Mouse (Mus musculus) spleen, postnatal 4 days (tissue): Measurements from ENCODE around the gene Pigh.

ENCODE experiments used
- DNase-seq, 2 experiments: peaks; one replicate each; pipeline ENCODE4 v3.0.0; 2022; ENCODE audit warnings: low spot score in 2 of 2

The Pigh gene

DNA sequence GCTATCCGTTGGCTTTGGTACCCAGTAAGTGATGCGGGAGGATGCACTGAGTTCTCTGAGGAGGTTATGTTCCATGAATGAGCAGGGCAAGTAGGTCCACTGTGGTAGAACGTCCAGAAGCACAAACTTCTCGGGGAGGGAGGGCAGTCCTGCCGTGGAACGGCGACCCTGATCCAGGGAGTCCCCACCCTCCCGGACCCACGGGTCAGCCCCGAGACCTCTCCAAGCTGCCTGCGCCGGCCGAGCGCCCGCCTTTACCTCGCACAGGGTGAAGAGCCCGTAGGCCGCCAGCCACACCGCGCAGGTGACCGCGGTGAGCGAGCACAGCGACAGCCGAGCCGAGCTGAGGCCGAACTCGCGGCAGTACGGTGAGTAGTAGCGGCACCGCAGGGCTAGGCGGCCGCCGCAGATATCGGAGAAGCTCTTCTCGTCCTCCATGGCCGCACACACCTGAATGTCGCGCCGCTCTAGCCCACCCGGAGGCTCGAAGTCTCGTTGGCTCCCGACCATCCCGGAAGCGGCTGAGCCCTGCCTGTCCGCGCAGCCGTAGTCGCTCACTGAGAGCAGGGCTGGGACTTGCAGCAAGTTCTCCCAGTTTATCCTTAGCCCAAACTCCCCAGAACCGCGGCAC lies at the start of gene Pigh:
Pigh (minus strand) TSS at position 470 of the 631 bp plus-strand sequence.
- peak; percentile 85 to 91 for DNase-seq

DNA sequence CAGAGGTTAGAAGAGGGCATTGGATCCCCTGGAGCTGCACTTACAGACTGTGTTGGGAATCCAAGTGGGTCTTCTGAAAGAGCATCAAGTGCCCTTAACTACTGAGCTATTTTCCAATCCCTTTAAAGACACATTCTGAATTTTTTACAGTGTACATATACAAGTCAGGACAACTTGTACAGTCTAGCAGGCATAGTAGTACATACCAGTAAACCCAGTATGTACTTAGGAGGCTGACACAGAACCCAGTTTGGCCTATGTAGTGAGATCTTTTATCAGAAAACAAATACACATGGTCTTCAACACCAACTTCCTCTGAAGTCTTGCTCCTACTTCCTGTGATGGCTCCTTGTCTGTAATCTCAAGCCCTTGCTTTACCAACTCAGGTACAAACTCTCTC lies 49.5 kb upstream of the Pigh start:
- no peak for DNase-seq

DNA sequence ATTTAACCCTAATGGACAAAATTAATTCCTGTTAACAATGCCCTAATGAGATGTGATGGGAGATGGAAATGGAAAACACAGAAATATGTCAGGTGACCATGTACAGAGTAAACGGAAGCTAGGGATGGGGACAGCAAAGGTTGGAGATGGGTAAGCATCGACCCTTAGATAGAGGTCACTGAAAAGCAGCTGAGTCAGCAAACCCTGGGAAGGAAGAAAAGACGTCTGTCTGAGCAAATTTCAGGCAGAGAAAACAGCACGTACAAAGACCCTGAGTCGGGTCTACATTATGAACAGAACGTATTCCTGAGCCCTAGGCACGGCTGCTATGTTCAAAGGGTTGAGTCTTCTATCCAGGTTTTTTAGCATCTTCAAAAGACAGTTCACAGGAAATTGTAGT lies 47.5 kb upstream of the Pigh start:
- no peak for DNase-seq

DNA sequence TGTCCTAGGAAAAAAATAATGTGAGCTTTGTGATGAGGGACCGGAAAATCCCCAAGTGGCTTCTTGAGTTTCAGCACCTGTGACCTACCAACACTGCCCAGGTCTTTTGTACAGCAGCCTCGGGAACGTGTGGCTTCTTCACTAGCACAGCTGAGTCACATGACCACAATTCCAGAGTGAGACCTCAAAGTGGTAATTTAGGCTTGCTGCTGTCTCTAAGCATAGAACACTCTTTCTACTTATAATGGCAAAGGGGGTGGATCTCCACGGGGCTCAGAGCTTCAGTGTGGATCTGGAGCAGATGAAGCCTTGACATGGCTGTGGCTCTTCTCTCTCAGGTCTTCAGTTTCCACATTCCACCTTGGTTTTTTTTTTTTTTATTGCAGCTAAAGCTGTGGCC lies 45.7 kb upstream of the Pigh start:
- DNase-seq: no peak

DNA sequence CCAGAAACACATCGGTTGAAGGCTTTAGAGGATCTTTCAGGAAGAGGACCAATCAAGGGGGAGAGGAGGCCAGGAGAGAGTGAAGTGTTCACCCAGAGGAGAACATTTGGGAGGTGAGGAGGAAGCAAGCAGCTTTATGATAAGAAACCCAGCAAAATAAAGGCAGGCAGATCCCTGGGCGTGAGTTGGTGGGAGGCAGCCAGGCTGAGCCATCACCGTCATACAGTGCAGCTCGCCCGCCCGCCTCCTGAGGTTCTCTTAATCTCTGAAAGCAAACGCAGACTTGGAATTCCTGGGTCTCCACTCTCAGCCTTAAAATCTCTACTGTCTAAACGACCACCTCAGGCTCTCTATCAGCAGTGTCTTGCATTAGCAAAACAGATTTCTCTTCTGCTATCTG lies 45.2 kb upstream of the Pigh start:
- DNase-seq: no peak

DNA sequence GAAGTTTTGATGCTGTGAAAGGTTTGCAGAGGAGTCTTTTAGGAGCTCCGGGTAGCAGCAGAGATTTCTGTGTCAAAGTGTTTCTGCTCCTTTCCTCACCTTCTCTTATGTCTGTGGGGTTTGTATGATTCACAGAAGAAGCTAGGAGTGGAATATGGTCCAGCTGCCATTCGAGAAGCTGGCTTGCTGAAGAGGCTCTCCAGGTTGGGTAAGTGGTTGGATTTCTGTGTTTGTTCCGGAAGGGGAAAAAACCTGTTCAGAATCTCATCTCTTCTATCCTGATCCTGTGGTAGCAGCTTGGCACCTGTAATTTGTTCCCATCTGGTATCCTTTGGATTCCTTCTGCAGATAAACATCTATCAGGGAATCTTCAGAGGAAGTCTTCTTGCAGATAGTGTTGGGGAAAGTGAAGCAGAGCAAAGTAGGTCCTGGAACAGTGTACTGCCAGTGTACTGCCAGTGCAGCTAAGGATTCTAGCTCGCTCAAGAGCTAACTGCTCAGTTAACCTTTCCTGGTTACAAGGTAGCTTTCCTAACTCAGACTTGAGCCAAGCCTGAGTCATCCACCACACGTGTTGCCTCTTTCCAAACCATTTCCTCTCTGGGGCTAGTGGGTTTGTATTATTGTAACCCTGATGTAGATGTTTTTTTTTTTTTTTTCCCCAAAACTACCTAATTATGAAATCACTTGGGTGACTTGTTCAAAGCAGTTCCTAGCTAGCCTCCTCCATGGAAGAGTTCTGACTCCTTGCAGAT lies 42.4 kb upstream of the Pigh start:
- no peak for DNase-seq

DNA sequence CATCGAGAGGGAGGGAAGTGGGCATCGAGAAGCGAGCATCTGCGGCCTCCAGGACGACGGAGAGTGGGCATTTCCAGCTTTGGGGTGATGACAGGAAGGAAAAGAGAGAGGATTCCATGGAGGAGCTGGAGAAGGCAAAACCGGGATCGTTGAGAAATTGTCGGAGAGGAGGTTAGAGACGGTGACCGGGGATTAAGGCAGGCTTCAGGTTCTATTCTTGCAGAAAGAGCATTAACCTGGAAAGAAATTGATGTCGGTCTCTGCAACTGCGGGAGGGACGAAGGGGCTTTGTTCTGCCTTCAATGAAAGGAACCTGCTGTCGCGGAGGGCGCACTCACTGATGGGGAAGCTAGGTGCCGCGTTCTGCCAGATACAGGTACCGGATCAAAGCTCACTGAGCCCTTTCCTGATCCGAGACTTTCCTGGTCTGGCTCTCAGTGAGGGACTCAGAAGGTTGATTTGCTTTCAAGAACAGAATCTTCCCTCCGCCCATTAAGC lies 41.8 kb upstream of the Pigh start:
- no peak for DNase-seq

DNA sequence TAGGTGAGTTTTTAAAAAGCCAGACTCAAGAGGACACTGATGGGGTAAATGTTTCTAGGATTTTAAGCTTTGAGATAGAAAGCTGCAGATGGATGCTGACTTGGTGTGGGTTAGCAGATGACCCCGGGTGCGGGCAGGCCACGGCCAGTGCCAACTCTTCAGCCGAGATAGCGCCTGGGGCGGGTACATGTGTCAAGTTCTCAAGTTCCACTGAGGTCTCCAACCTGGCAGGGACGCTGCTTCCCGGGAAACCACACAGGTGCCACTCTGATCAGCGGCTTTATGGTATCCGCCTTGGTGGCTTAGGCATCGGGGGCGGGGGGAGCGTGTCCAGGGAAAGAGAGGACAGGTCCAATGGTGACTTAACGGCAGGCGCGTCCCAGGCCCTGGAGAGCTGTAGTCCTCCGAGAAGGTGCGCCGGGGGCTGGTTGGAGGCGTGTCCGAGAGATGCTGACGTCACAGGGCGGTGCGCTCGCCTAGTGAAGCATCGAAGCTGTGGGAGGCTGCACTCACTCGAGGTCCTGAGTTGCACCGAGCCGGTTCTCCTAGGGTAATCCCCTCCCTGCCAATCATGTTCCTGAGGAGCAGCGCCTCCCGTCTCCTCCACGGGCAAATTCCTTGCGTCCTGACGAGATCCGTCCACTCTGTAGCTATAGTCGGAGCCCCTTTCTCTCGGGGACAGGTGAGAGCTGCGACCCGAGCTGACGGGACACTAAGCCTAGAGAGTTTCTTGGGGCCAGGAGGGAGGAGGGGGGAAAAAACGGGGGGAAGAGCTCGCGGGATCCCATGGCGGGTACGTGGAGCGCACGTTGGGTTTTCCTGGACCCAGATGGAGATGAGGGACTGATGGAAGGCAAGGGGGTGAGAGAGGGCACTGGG lies 41.1 kb upstream of the Pigh start, which contains the start of gene Arg2:
Arg2 (plus strand) TSS at position 479 of the 879 bp plus-strand sequence.
- DNase-seq: peak; percentile 60 to 83

DNA sequence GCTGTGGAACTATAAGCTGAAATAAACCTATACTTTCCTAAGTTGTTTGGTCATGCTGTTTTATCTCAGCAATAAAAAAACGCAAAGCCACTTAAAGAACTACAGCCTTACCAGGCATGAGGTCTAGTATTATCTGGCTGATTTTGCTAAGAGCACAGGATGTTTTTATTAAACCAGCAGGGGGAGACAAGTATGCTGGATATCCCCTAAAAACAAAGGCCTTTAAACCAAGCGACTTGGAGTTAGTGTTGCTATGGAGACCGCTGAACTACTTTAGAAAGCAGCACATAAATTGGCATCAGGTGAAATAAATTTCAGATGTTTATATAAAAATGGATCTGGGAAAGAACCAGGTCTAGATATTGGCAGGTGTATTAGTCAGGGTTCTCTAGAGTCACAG lies 33.4 kb upstream of the Pigh start:
- DNase-seq: no peak

DNA sequence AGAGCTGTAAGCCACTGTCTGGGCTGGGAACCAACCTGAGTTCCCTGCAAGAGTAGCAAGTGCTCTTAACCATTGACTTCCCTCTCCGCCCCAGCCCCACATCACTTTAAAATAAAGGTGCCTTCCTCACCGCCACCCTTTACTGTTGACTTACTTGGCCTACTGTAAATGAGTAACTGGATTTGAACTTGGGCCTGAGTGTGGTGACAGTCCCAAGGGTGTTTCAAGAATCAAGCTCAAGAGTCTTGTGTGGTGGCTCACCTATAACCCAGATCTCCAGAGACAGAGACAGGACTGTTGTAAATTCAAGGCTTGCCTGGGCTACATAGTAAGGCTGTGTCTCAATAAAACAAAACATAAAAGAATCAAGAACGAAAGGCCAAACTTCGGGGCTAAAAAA lies 29.5 kb upstream of the Pigh start:
- no peak for DNase-seq

DNA sequence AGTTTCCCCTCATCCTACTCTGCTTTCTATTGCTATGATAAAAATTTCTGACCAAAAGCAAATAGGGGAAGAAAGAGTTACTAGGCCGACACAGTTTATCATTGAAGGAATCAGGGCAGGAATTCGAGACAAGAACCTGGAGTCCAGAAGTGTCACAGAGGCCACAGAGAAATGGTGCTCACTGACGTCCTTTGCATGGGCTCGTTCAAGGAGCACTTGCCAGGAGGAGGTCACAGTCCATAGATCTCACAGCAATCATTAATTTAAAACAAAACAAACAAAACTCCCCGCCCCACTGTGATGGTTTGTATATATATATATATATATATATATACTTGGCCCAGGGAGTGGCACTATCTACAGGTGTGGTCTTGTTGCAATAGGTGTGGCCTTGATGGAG lies 15.9 kb upstream of the Pigh start:
- no peak for DNase-seq

DNA sequence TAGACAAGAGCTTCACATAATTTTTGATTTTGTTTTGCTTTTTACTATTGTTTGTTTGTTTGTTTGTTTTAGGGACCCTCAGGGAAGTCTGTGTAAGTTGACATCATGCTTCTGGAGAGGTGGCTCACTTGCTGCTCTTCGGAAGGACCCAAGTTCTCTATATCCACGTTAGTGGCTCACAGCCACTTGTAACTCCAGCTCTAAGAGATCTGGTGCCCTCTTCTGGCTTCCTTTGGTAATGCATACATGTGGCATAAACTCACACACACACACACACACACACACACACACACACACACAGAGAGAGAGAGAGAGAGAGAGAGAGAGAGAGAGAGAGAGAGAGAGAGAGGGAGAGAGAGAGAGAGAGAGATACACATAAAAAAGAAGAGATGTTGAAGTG lies 15.1 kb upstream of the Pigh start:
- no peak for DNase-seq

DNA sequence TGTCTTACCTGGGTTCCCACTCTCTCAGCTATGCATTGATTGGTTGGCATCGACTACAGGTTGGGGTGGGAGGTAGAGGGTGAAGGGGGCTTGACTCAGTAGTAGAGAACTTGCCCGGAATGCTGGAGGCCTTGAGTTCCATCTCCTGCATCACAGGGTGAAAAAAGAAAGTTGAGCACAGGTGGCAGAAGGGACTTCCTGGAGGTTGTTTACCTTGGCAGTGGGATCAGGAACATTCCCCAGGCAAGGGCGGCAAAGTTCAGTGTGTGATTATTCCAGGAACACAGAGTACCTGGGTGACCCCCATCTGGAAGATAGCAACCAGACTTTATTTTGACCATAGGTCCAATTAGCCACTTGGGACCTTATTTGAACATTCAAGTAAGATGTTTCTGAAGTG lies 14.3 kb upstream of the Pigh start:
- no peak for DNase-seq

DNA sequence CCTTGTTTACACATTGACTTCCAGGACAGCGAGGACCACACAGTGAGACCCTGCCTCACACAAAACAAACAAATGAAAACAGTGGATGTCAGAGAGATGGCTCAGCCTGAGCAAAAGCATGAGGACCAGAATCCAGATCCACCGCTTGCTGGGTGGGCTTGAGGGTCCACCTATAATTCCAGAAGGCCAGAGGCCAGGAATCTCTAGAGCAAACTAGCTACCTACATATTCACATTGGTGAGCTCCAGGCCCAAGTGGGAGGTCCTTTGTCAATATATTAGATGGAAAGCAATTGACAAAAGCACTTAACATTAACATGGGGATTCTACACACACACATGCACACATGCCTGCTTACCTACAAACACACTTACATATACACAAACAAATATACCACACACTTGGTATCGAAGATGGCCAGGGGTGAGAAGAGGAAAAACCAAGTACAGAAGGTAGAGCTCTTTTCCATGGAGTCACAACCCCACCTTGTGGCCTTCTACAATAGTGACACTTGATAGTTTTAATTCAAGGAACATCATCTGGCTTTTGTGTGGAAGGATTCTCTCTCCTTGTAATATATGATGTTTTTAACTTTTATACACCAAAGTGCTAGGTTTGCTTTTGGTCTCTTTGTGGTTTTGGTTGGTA lies 7.8 kb upstream of the Pigh start:
- no peak for DNase-seq

DNA sequence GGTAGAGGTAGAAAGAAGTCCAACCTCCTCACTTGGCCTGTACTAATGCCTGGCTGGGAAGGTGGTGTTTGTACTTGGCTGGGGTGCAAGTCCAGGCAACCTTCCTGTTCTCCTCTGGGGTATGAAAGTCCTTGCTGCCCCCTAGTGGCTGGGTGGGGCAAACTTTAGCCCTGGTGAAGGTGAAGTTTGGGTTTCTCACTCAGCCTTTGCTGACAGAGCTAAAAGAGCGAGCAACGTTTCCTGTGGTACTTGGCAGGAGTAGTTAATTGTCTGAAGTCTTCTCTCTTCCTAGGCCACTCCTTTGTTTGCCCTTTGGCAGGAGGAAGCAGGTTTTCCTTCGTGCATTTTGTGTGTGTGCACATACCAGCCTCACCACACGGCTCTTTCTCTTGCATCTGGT lies 3.1 kb upstream of the Pigh start:
- peak; percentile 64 to 87 for DNase-seq

DNA sequence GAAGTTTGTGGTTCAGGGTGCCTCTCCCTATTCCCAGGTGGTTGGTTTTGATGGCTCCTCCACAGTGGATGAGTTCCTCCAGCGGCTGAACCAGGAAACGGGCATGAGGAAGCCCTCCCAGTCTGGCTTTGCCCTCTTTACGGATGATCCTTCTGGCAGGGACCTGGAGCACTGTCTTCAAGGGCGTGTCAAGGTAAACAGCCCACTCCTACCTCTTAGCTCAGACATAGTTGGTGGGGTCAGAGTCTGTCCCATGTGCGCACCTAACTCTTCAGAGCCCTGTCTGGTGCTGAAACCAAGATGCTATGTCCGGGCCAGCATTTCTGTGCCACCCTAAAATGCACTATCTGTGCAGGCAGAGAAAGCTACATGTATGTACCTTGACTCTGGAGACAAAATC lies 16.1 kb downstream of the Pigh start:
- DNase-seq: no peak

DNA sequence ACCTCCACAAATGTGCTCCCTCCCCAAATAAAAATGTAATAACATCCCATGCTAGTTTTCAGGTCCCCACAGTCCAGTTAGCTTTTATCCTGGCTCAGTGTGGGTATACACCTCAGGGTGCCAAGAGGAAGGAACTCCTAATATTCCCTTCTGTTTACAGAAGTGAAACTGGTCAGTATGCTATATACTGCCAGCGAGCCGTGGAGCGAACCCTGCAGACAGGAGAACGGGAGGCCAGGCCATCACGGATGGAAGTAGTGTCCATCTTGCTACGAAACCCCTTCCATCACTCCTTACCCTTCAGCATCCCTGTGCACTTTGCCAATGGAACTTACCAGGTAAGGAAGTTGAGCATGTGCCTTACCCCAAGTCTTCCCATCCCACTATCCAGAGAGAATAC lies 16.9 kb downstream of the Pigh start:
- no peak for DNase-seq

DNA sequence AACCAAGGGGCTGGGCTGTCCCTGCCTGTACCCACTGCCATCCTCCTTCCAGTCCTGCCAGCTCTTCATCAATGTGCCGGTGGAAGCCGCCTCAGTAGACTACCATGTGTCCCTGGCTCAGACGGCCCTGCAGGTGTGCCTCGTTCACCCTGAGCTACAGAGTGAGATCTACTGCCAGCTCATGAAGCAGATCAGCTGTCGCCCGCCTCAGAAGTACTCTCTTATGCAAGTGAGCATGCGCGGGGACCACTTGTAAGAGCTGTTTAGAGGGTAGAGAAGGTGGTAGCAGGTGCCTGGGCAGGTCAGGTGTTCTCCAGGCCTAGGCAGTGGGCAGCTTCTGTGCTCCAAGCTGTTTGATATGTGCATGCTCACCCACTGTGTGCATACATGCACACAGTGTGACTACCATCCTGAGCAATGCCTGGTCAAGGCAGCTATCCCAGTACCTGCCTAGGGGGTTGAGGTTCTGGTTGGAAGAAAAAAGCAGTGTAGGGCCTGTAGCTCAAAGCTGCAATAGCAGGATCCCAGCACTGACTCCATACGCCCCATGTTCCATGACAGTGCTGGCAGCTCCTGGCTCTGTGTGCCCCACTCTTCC lies 18.6 kb downstream of the Pigh start:
- DNase-seq: no peak

DNA sequence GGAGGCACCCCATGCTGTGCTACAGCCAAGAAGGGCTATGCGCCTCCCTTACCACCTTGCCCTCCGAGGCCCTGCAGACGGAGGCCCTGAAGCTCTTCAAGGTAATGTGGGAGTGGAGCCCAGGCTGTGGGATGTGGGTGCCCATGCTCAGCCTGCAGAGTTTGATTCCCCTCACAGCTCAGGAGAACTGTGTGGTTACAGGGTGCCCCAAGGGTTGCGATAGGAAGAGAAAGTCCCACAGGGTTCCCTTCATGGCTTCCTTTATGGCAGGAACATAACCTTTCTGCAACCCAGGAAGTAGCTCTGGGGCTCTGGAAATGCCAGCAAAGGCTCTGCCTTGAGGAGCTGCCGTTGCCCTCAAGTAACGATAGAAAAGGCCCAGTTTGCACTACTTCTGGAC lies 19.5 kb downstream of the Pigh start:
- DNase-seq: no peak

DNA sequence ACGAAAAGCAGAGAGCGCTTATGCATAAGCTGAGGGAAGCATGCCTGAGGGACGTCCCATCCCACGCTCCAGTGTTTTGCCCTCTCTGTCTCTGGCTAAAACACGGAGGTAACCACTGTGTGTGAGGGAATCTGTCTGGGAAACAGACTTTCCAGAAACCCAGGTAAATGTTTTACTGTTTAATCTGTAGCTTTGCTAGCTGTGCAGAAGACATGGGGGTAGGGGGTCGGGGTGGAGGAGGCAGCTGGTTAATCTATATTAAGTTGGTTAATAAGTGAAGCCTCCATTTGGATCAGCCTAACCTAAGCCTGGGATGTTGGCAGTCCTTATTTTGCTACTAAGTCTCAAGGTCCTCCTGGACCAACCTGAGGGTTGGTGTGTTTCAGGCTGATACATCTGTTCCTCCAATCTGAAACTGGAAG lies 20.3 kb downstream of the Pigh start:
- no peak for DNase-seq

DNA sequence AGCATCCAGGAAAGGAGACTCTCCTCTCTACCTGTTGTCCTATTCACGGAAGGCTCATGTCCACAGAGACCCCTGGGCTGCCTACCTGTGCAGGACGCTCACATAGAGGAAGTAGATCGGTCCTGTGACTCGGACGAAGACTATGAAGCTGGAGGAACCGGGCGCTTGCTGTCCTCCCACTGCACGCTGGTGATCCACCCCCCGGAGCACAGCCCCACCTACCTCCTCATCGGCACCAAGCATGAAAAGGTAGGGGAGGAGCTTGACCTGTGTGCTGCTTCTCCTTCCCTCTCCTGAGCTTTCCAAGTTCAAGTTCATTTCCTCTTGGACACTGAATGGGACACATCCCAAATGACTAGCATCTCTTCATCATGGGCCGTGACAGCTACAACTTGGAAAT lies 21.1 kb downstream of the Pigh start:
- no peak for DNase-seq

DNA sequence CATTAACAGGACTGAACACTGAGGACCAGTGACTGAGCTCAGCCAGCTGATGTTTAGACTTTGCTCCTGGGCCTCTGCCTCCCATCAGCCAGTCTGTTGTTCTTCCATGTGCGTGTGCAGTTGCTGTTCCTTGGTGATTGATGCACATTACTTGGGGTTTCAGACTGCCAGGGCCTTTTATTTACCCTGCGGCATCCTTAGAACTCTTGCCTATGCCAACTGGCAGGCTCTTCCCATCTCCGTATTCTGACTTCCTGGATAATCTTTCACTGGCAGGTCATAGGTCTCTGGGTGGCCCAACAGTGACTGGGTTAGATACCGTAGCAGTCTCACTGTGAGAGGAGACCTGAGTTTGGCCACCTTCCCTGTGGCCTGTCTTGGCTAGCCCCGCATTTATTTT lies 21.9 kb downstream of the Pigh start:
- no peak for DNase-seq
